Mouse (Mus musculus): ENCODE measurements around the gene E130218I03Rik. TPM values are rescaled to one million over a fixed set of nuclear protein-coding genes. Genes with fewer than 3 reads are reported as not detected.

The E130218I03Rik gene
- 0.23 and 0.34 TPM in 2 replicates for polyA plus RNA-seq (2015; fragmentation: Nextera tagmentation; extraction: Ambion mirVana)

GRCm38 (mm10) chr4:134243516-134244250, at the start of gene E130218I03Rik:
E130218I03Rik (plus strand) TSS chr4:134243662.
- H3K4me1 ChIP-seq (replicated peaks): peaks cover 13% of the 10 kb centered on the region
- peak within 1 kb of the TSS; percentile 78; the same call in 1 of the 2 replicates for H3K9ac ChIP-seq
- WGBS: 94% methylated on average over 17 of the region's 17 CpGs
- no peak within 1 kb of the TSS for H3K27ac ChIP-seq
- H3K36me3 ChIP-seq: no peaks in the 10 kb centered on the region
- no peak for ATAC-seq
- peaks cover 12% of the 10 kb centered on the region for H3K27me3 ChIP-seq (replicated peaks)
- peak within 1 kb of the TSS; percentile 84 for H3K4me2 ChIP-seq (replicated peaks)
- peak within 1 kb of the TSS; percentile 74 for H3K4me3 ChIP-seq (replicated peaks)
- H3K9me3 ChIP-seq: no peaks in the 10 kb centered on the region

GRCm38 (mm10) chr4:134199371-134199770, 44.1 kb upstream of the E130218I03Rik start:
- Histone ChIP-seq H3K27ac (no peak overlapping the region), H3K4me1 (replicated peaks) (no peaks in the 10 kb centered on the region), H3K9ac (no peak overlapping the region), H3K36me3 (no peaks in the 10 kb centered on the region), H3K9me3 (no peaks in the 10 kb centered on the region), H3K27me3 (replicated peaks) (no peaks in the 10 kb centered on the region), H3K4me2 (replicated peaks) (no peak overlapping the region), H3K4me3 (replicated peaks) (no peak overlapping the region)
- no peak for ATAC-seq
- 73% methylated on average over 2 of the region's 2 CpGs for WGBS

GRCm38 (mm10) chr4:134202904-134203303, 40.6 kb upstream of the E130218I03Rik start, which contains the start of gene Gm7534:
Gm7534 (minus strand) TSS chr4:134203004.
- Histone ChIP-seq H3K27ac (no peak within 1 kb of the TSS), H3K4me3 (replicated peaks) (no peak within 1 kb of the TSS), H3K4me2 (replicated peaks) (no peak within 1 kb of the TSS), H3K9ac (no peak within 1 kb of the TSS), H3K36me3 (no peaks in the 10 kb centered on the region), H3K9me3 (no peaks in the 10 kb centered on the region), H3K27me3 (replicated peaks) (no peaks in the 10 kb centered on the region), H3K4me1 (replicated peaks) (no peaks in the 10 kb centered on the region)
- no peak for ATAC-seq
- 93% methylated on average over 4 of the region's 4 CpGs for WGBS

GRCm38 (mm10) chr4:134203340-134203896, 40.0 kb upstream of the E130218I03Rik start:
- Histone ChIP-seq H3K4me1 (replicated peaks) (no peaks in the 10 kb centered on the region), H3K36me3 (no peaks in the 10 kb centered on the region), H3K27me3 (replicated peaks) (no peaks in the 10 kb centered on the region), H3K9ac (no peak overlapping the region), H3K4me3 (replicated peaks) (no peak overlapping the region), H3K4me2 (replicated peaks) (no peak overlapping the region), H3K27ac (no peak overlapping the region), H3K9me3 (no peaks in the 10 kb centered on the region)
- 85% methylated on average over 17 of the region's 17 CpGs for WGBS
- ATAC-seq: no peak

GRCm38 (mm10) chr4:134206488-134207053, 36.9 kb upstream of the E130218I03Rik start:
- Histone ChIP-seq H3K9ac (no peak overlapping the region), H3K9me3 (no peaks in the 10 kb centered on the region), H3K4me3 (replicated peaks) (no peak overlapping the region), H3K27me3 (replicated peaks) (no peaks in the 10 kb centered on the region), H3K36me3 (no peaks in the 10 kb centered on the region), H3K4me2 (replicated peaks) (no peak overlapping the region), H3K27ac (no peak overlapping the region), H3K4me1 (replicated peaks) (no peaks in the 10 kb centered on the region)
- ATAC-seq: no peak
- WGBS: 53% methylated on average over 6 of the region's 6 CpGs

- no peaks in the 10 kb centered on the region for H3K36me3 ChIP-seq
- H3K4me1 ChIP-seq (replicated peaks): 0 out of 2 replicates have a peak, but pooled peaks cover 4% of the 10 kb centered on the region
- peak overlapping the region; percentile 36 for H3K4me2 ChIP-seq (replicated peaks)
- no peak overlapping the region for H3K4me3 ChIP-seq (replicated peaks)
- H3K9me3 ChIP-seq: no peaks in the 10 kb centered on the region
- no peaks in the 10 kb centered on the region for H3K27me3 ChIP-seq (replicated peaks)
- peak; percentile 93 for ATAC-seq
- WGBS: 43% methylated on average over 11 of the region's 11 CpGs
- peak overlapping the region; percentile 26; the same call in 1 of the 2 replicates for H3K9ac ChIP-seq
- peak overlapping the region; percentile 82 for H3K27ac ChIP-seq
Measured at GRCm38 (mm10) chr4:134222793-134223600, 20.5 kb upstream of the E130218I03Rik start.

- no peaks in the 10 kb centered on the region for H3K36me3 ChIP-seq
- H3K27me3 ChIP-seq (replicated peaks): no peaks in the 10 kb centered on the region
- H3K9me3 ChIP-seq: no peaks in the 10 kb centered on the region
- peaks cover 4% of the 10 kb centered on the region; the same call in 1 of the 2 replicates for H3K4me1 ChIP-seq (replicated peaks)
- ATAC-seq: no peak
- no peak within 1 kb of the TSS for H3K4me3 ChIP-seq (replicated peaks)
- H3K4me2 ChIP-seq (replicated peaks): no peak within 1 kb of the TSS
- no peak within 1 kb of the TSS for H3K27ac ChIP-seq
- no peak within 1 kb of the TSS for H3K9ac ChIP-seq
- WGBS: 73% methylated on average over 8 of the region's 8 CpGs
Measured at GRCm38 (mm10) chr4:134227194-134227593, 16.3 kb upstream of the E130218I03Rik start, which contains the start of gene Catsper4. Catsper4 (minus strand) TSS chr4:134227383.

- ATAC-seq: peak; percentile 83
- Histone ChIP-seq H3K4me2 (replicated peaks) (peak overlapping the region; percentile 22; the same call in 1 of the 2 replicates), H3K9ac (no peak overlapping the region), H3K4me1 (replicated peaks) (no peaks in the 10 kb centered on the region; the same call in 1 of the 2 replicates), H3K4me3 (replicated peaks) (no peak overlapping the region), H3K27ac (no peak overlapping the region), H3K9me3 (no peaks in the 10 kb centered on the region), H3K27me3 (replicated peaks) (no peaks in the 10 kb centered on the region), H3K36me3 (no peaks in the 10 kb centered on the region)
- 23% methylated on average over 8 of the region's 8 CpGs for WGBS
Measured at GRCm38 (mm10) chr4:134230431-134230830, 13.0 kb upstream of the E130218I03Rik start.

GRCm38 (mm10) chr4:134234876-134235275, 8.6 kb upstream of the E130218I03Rik start:
- no peaks in the 10 kb centered on the region; the same call in 1 of the 2 replicates for H3K4me1 ChIP-seq (replicated peaks)
- no peak overlapping the region for H3K9ac ChIP-seq
- no peak overlapping the region for H3K27ac ChIP-seq
- no peak overlapping the region for H3K4me3 ChIP-seq (replicated peaks)
- WGBS: 83% methylated on average over 5 of the region's 5 CpGs
- no peaks in the 10 kb centered on the region for H3K9me3 ChIP-seq
- ATAC-seq: no peak
- H3K36me3 ChIP-seq: no peaks in the 10 kb centered on the region
- H3K4me2 ChIP-seq (replicated peaks): no peak overlapping the region
- peaks cover 4% of the 10 kb centered on the region; the same call in 1 of the 2 replicates for H3K27me3 ChIP-seq (replicated peaks)

GRCm38 (mm10) chr4:134237582-134238278, 5.7 kb upstream of the E130218I03Rik start:
- Histone ChIP-seq H3K9me3 (no peaks in the 10 kb centered on the region), H3K4me2 (replicated peaks) (peak overlapping the region; percentile 56), H3K4me3 (replicated peaks) (peak overlapping the region; percentile 46), H3K27me3 (replicated peaks) (peaks cover 4% of the 10 kb centered on the region; the same call in 1 of the 2 replicates), H3K9ac (peak overlapping the region; percentile 42), H3K4me1 (replicated peaks) (no peaks in the 10 kb centered on the region), H3K27ac (peak overlapping the region; percentile 72), H3K36me3 (no peaks in the 10 kb centered on the region)
- WGBS: 13% methylated on average over 18 of the region's 19 CpGs
- ATAC-seq: peak; percentile 79

GRCm38 (mm10) chr4:134238279-134238651, 5.2 kb upstream of the E130218I03Rik start, which contains the start of gene Cnksr1:
Cnksr1 (minus strand) TSS chr4:134238399.
- Histone ChIP-seq H3K27ac (peak within 1 kb of the TSS; percentile 72), H3K4me1 (replicated peaks) (no peaks in the 10 kb centered on the region), H3K4me2 (replicated peaks) (peak within 1 kb of the TSS; percentile 56), H3K9ac (peak within 1 kb of the TSS; percentile 42), H3K9me3 (no peaks in the 10 kb centered on the region), H3K4me3 (replicated peaks) (peak within 1 kb of the TSS; percentile 46), H3K36me3 (no peaks in the 10 kb centered on the region), H3K27me3 (replicated peaks) (peaks cover 4% of the 10 kb centered on the region; the same call in 1 of the 2 replicates)
- 2% methylated on average over 18 of the region's 18 CpGs for WGBS
- ATAC-seq: peak; percentile 97

Measured in intestine, embryonic 15.5 days (tissue).